Mouse (Mus musculus) hindbrain, embryonic 14.5 days (tissue): ENCODE data around the gene Ppp1r3g. TPM values are rescaled to one million over a fixed set of nuclear protein-coding genes. Genes with fewer than 3 reads are reported as not detected.

Experiments used
- ATAC-seq: fragments of 200-750 bp; cut with Nextera tagmentation; 2 replicates; pipeline ENCODE4 v1.8.0; 2017; ENCODE audit warnings: moderate number of reproducible peaks, mild to moderate bottlenecking, moderate TSS enrichment, moderate library complexity; ENCODE audit not compliant: low FRiP score
- DNase-seq: peaks from one replicate; pipeline ENCODE4 v3.0.0-alpha.2; 2015; ENCODE audit warnings: low spot score
- H3K27ac ChIP-seq: fragments of 300-500 bp; sonication (generic); 2 replicates; pipeline ENCODE4 v1.5.1; 2014; ENCODE audit warnings: mild to moderate bottlenecking, moderate library complexity
- H3K27me3 ChIP-seq: fragments of 300-500 bp; sonication (generic); 2 replicates; pipeline ENCODE4 v1.6.1; 2014; ENCODE audit warnings: mild to moderate bottlenecking, low read length, mixed read lengths; ENCODE audit not compliant: control insufficient read depth, insufficient read depth
- H3K36me3 ChIP-seq: fragments of 300-500 bp; sonication (generic); replicated peaks from 2 replicates; pipeline ENCODE4 v1.6.1; 2014; ENCODE audit not compliant: control insufficient read depth, insufficient read depth
- H3K4me1 ChIP-seq: fragments of 300-500 bp; sonication (generic); replicated peaks from 2 replicates; pipeline ENCODE4 v1.6.1; 2014; ENCODE audit warnings: antibody characterized with exemption, low read length, mixed read lengths; ENCODE audit not compliant: control insufficient read depth, insufficient read depth
- H3K4me2 ChIP-seq: fragments of 300-500 bp; sonication (generic); replicated peaks from 2 replicates; pipeline ENCODE4 v1.6.1; 2014; ENCODE audit warnings: mild to moderate bottlenecking, moderate library complexity
- H3K4me3 ChIP-seq: fragments of 300-500 bp; sonication (generic); replicated peaks from 2 replicates; pipeline ENCODE4 v1.5.1; 2014; ENCODE audit warnings: mild to moderate bottlenecking, low read length
- H3K9ac ChIP-seq: fragments of 300-500 bp; sonication (generic); 2 replicates; pipeline ENCODE4 v1.6.1; 2014
- H3K9me3 ChIP-seq: fragments of 300-500 bp; sonication (generic); 2 replicates; pipeline ENCODE4 v1.6.1; 2016; ENCODE audit warnings: low read length; ENCODE audit not compliant: control insufficient read depth
- WGBS: fragments of 180-500 bp; shearing (Covaris S2); extraction: QIAGEN DNeasy Blood & Tissue Kit; methylation state at CpG from one replicate; pipeline ENCODE4 v1.1.7; 2014; 5-methylcytosine and 5-hydroxymethylcytosine counted together
- polyA plus RNA-seq: library from polyadenylated mRNA; unstranded; fragments of >200 nt; fragmentation: Nextera tagmentation; extraction: Ambion mirVana; gene quantifications from 2 replicates; pipeline ENCODE4 v1.2.1, GENCODE M21; 2014

The Ppp1r3g gene
- 0.25 TPM in 1 of 2 replicates, not detected in the other for polyA plus RNA-seq

DNA sequence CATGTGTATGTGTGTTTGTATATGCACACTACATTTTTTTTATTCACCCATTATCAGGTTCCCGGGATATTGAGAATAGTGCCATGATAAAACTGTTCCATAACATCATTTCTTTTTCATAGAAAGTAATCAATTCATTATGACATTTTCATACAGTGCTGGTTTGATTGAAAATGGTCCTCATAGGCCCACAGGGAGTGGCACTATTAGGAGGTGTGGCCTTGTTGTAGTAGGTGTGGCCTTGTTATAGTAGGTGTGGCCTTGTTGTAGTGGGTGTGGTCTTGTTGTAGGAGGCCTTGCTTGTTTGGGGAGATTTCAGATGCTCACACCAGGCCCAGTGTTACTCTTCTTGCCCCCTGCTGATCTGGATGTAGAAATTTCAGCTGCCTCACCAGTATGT lies at the start of gene Ppp1r3g:
Gene Ppp1r3g (plus strand): TSS at position 301 of the 400 bp plus-strand sequence.
- H3K4me3 ChIP-seq: no peak within 1 kb of the TSS
- no peaks in the 10 kb centered on the region for H3K27me3 ChIP-seq
- H3K9ac ChIP-seq: no peak within 1 kb of the TSS
- H3K9me3 ChIP-seq: no peaks in the 10 kb centered on the region
- no peak within 1 kb of the TSS for H3K4me2 ChIP-seq
- H3K27ac ChIP-seq: no peak within 1 kb of the TSS
- H3K36me3 ChIP-seq: no peaks in the 10 kb centered on the region
- no peaks in the 10 kb centered on the region for H3K4me1 ChIP-seq
- ATAC-seq: no peak
- no peak for DNase-seq
- 93% methylated on average over 1 of the region's 1 CpGs for WGBS

GRCm38 (mm10) chr13:35911476-35911875 lies 47.2 kb upstream of the Ppp1r3g start:
- 93% methylated on average over 1 of the region's 1 CpGs for WGBS
- no peak overlapping the region for H3K9ac ChIP-seq
- no peak overlapping the region for H3K4me3 ChIP-seq
- no peak for DNase-seq
- H3K4me2 ChIP-seq: no peak overlapping the region
- ATAC-seq: no peak
- no peaks in the 10 kb centered on the region for H3K27me3 ChIP-seq
- H3K4me1 ChIP-seq: no peaks in the 10 kb centered on the region
- H3K36me3 ChIP-seq: no peaks in the 10 kb centered on the region
- H3K27ac ChIP-seq: no peak overlapping the region
- H3K9me3 ChIP-seq: no peaks in the 10 kb centered on the region

DNA sequence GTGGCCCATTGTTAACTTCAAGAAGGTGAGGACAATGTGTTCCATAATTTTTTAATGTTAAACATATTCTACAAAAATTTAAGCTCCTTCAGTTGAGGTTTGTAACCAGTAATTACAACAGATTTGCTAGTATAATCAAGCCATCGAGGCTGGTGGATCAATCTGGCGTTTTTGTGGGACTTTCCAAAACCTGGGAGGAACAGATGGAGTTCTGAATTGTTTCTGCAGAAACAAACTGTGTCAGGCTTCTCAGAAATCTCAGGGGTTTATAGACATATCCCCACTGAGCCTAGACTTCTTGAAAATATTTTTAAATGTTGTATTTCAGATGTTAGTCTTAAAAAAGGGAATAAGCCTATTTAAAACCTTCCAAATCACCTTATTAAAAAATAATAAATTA lies 20.6 kb upstream of the Ppp1r3g start:
- Histone ChIP-seq H3K27ac (no peak overlapping the region), H3K9me3 (peaks cover 11% of the 10 kb centered on the region; the same call in 1 of the 2 replicates), H3K4me2 (no peak overlapping the region), H3K9ac (no peak overlapping the region), H3K27me3 (no peaks in the 10 kb centered on the region), H3K36me3 (no peaks in the 10 kb centered on the region), H3K4me1 (no peaks in the 10 kb centered on the region), H3K4me3 (no peak overlapping the region)
- DNase-seq (no peak), ATAC-seq (no peak)
- WGBS: 81% methylated on average over 2 of the region's 2 CpGs

DNA sequence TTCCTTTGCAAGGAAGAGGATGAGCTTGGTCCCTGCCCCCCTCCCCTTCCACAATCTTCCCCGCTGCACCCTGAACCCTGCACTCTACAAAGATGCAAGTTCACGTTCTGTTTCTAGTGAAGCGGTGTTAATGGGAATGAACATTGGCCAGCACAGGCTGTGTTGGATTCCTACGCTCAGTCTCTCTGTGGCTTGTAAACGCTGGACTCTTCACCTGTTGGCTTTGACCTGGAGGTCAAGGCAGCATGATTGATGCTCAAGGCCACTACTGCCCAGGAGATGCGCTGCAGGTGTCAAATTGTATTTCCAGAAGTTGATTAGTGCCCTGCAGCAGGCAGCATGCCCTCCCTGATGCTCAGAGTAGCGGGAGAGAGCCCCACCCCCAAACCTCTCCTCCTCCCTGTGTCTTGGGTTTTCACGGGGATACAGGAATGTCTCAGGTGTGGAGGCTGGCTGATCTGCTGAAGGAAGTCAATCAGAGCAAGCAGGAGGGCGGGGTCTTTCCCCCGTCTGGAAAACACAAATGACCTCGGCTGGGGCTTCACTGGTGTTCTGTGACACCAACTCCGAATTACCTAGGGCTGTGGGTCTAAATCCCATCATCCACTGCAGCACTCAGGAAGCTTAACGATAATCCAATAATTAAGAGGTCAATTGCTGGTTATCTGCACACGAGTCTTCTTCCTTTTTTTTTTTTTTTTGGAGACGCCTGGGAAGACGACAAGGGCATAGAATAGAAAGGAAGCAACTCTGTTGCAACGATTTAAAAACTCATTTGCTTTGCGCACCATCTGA lies 18.6 kb upstream of the Ppp1r3g start:
- DNase-seq (no peak), ATAC-seq (no peak)
- H3K4me2 ChIP-seq: no peak overlapping the region
- H3K9ac ChIP-seq: no peak overlapping the region
- H3K4me1 ChIP-seq: no peaks in the 10 kb centered on the region
- no peaks in the 10 kb centered on the region for H3K27me3 ChIP-seq
- no peak overlapping the region for H3K27ac ChIP-seq
- no peaks in the 10 kb centered on the region for H3K36me3 ChIP-seq
- peaks cover 5% of the 10 kb centered on the region; the same call in 1 of the 2 replicates for H3K9me3 ChIP-seq
- WGBS: 71% methylated on average over 18 of the region's 18 CpGs
- no peak overlapping the region for H3K4me3 ChIP-seq

DNA sequence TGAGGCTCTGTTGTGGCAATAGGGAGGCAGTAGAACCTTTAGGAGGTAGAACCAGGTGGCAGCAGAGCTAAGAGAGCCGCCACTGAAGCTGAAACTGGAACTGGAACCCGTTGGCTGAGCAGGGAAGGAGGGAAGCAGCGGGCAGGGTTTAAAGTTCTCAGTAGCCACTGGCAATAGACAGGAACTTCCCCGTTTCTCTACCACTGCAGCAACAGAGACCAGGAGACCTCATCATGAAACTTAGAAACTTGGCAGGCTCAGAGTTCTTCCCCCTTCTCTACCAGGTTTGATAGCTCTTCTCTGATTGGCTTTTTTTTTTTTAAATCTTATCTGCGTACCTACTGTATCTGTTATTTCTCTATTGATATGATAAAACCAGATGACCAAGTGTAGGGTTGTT lies 17.7 kb upstream of the Ppp1r3g start:
- no peak for DNase-seq
- no peak for ATAC-seq
- Histone ChIP-seq H3K9me3 (no peaks in the 10 kb centered on the region), H3K27me3 (no peaks in the 10 kb centered on the region), H3K9ac (no peak overlapping the region), H3K4me1 (no peaks in the 10 kb centered on the region), H3K4me3 (no peak overlapping the region), H3K36me3 (no peaks in the 10 kb centered on the region), H3K4me2 (no peak overlapping the region), H3K27ac (no peak overlapping the region)
- 85% methylated on average over 5 of the region's 5 CpGs for WGBS

- no peaks in the 10 kb centered on the region for H3K9me3 ChIP-seq
- no peaks in the 10 kb centered on the region for H3K36me3 ChIP-seq
- no peaks in the 10 kb centered on the region for H3K4me1 ChIP-seq
- no peak overlapping the region for H3K9ac ChIP-seq
- H3K4me3 ChIP-seq: no peak overlapping the region
- DNase-seq (no peak), ATAC-seq (peak; percentile 31; the same call in 1 of the 2 replicates)
- 77% methylated on average over 20 of the region's 20 CpGs for WGBS
- no peak overlapping the region for H3K27ac ChIP-seq
- no peaks in the 10 kb centered on the region for H3K27me3 ChIP-seq
- no peak overlapping the region for H3K4me2 ChIP-seq
These were observed 11.8 kb upstream of the Ppp1r3g start for GRCm38 (mm10) chr13:35946659-35947353.

- Histone ChIP-seq H3K4me2 (no peak overlapping the region), H3K9me3 (no peaks in the 10 kb centered on the region), H3K4me1 (no peaks in the 10 kb centered on the region), H3K4me3 (no peak overlapping the region), H3K9ac (no peak overlapping the region), H3K27me3 (no peaks in the 10 kb centered on the region), H3K36me3 (no peaks in the 10 kb centered on the region), H3K27ac (no peak overlapping the region)
- 23% methylated on average over 14 of the region's 14 CpGs for WGBS
- ATAC-seq (peak; percentile 60), DNase-seq (peak; percentile 90)
These were observed 11.2 kb upstream of the Ppp1r3g start for GRCm38 (mm10) chr13:35947354-35948000.

DNA sequence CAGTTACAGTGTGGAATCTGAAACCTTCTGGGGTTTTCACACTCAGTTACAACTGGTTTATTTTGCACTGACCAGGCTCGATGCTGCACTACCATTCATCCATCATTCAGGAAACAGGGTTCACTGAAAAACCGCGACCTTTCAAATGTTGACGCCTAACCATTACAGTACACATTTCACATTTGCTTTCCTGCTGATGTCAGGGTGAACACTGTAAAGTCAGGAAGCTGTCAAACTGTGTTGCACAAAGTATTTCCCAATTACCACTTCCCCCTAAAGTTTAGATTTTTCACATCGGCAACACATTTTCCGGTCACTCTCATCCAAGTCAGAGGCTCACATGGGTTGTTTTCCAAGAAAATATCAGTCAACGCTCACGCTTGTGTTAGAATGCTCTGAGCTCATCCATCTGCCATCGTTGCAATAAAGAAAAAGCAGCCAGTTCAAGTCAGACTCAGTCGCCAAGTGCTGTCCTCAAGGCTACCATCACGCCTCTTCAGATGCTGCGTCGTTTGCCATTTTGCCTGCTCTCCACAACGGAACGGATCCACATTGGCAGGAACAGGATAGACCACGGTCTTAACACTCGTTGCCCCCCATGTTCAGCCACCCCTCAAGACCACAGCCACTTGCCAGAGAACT lies 8.7 kb upstream of the Ppp1r3g start:
- no peaks in the 10 kb centered on the region for H3K4me1 ChIP-seq
- H3K9ac ChIP-seq: no peak overlapping the region
- no peak for DNase-seq
- H3K4me2 ChIP-seq: no peak overlapping the region
- H3K4me3 ChIP-seq: no peak overlapping the region
- no peak for ATAC-seq
- no peaks in the 10 kb centered on the region for H3K36me3 ChIP-seq
- no peaks in the 10 kb centered on the region for H3K9me3 ChIP-seq
- no peak overlapping the region for H3K27ac ChIP-seq
- no peaks in the 10 kb centered on the region for H3K27me3 ChIP-seq
- WGBS: 84% methylated on average over 17 of the region's 17 CpGs
